Mouse (Mus musculus) left cerebral cortex, postnatal 14 days (tissue): ENCODE results near the gene Tra2b. TPM values are rescaled to one million over a fixed set of nuclear protein-coding genes. Genes with fewer than 3 reads are reported as not detected.
A peak's percentile ranks its signal among the peaks of the same experiment; 100 is the strongest.
"Not testable (repeated sequence)": the region's sequence is repeated elsewhere in the genome, so short reads cannot be mapped to it uniquely, and the experiment has no call there.

Experiments used
- DNase-seq, 2 experiments: peaks; one replicate each; pipeline ENCODE4 v3.0.0; 2021 to 2022; ENCODE audit warnings: low spot score in 2 of 2, mixed read lengths in 1 of 2
- intact Hi-C: fragments of 180-260 bp; cut with DNase I; formaldehyde crosslinking; loops from one replicate; pipeline ENCODE4 v1.15.1; 2025
- long read RNA-seq, 2 experiments: library from polyadenylated mRNA; stranded (forward); transcript quantifications; one replicate each; pipeline ENCODE4 v2.0.0; 2021
- total RNA-seq, 2 experiments: library from RNA; stranded (reverse); gene quantifications; 2 replicates each; pipeline ENCODE4 v1.2.3; 2021

Gene Tra2b
- total RNA-seq, result 10 to 100 TPM; 70.6 to 79.9 TPM
- long read RNA-seq, experiment 1, partial matches to known transcripts, result 3 of 13 reads
- long read RNA-seq, experiment 1, other reads (novel, unspliced or antisense), result 3 of 13 reads
- long read RNA-seq, experiment 2, transcript Tra2b-204 (9 exons, 3,403 nt), result major isoform, 6 of 11 reads
- long read RNA-seq, experiment 2, partial matches to known transcripts, result 2 of 11 reads
- long read RNA-seq, experiment 2, other reads (novel, unspliced or antisense), result 2 of 11 reads

- DNase-seq, result peak; percentile 97 to 98
- intact Hi-C loops, result no loop called here
Measured at GRCm38 (mm10) chr16:22265849-22266376, at the start of gene Tra2b. TSS of gene Tra2b (minus strand) at chr16:22266005.

DNA sequence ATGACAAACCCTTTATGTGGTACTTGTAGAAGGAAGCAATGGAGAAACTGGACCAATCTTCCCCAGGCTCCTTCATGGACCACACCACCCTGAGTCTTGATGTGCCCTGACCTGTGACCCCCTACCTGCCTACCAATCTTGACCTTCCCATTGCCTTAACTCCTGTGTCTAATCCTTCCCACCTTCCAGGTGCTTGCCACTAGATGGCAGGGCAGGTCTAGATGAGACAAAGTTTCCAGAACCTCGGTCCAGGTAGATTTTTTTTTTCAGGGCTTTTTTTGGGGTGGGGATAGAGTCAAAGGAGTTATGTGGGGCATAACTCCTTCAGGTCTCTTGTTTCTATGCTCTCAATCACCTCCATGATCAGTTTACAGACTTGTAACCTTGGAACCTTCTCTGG is 44.8 kb upstream of the Tra2b start:
- intact Hi-C loops, result loop anchor here (10.0 kb wide), 1 partner anchor 124 kb away; the partner anchor contains the start of gene Etv5
- DNase-seq, result peak; percentile 29 to 43

DNA sequence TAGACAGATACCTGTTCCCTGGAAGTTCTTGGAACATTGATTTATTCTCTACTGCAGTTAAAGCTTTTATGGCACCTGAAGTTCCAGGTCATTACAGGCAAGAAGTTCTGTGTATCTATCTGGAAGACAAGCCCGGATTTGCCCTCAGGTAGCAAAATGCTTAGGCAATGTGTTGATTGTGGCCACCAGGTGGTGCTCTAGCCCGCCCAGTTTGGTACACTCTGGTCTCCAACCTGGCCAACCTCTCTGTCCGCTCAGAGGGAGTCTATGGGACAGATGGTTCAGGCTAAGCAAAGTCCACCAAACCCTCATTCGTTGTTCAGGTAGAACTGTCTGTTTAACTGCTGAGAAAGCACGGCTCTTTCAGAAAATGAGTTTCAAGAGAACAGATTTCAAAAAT is 36.8 kb upstream of the Tra2b start:
- intact Hi-C loops, result loop anchor here (2.0 to 5.0 kb wide), 3 partner anchors 246 to 505 kb away; no protein-coding TSS in a partner anchor

DNA sequence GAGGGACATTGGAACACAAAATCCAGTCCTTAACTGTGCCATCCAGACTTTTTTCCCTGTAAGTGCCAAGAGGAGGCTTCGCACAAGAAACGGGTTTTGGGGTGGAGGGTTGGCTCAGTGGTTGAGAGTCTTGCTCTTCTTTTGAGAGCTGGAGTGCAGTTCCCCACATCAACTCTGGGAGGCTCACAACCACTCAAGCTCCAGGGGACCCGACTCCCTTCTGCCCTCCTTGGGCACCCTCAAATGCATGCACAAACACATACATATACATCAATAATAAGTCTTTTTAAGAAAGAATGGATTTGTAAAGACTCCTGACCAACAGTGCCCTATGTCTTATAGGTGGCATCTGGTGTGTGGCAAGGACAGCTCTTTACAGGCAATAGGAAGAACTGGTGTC is 35.6 kb upstream of the Tra2b start:
- DNase-seq, result no peak
- intact Hi-C loops, result loop anchor here (5.0 kb wide), 2 partner anchors 276 to 506 kb away; no protein-coding TSS in a partner anchor

More for the DNA sequence above, 36.8 kb upstream of the Tra2b start:
- DNase-seq, result peak; percentile 68 to 80

DNA sequence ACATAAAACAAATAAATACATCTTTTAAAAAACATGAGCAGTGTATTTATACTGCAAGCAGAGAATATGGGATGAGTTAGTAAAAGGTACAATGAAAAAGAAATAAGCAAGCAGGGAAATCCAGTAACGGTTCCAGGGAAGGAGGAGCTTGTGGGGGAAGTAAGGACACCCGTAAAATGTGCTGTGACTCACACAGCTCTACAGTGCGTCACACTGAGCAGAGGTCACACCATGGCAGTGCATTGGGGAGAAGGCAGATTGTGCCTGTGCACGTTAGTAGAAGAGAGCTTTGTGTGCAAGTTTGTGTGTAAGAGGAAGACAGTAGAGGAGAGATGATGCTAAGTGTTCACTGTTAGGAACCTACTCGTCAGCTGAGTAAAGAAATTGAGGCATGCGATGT is 31.1 kb upstream of the Tra2b start:
- no peak for DNase-seq
- intact Hi-C loops, result loop anchor here (10.0 kb wide), 1 partner anchor 192 kb away; no protein-coding TSS in a partner anchor

DNA sequence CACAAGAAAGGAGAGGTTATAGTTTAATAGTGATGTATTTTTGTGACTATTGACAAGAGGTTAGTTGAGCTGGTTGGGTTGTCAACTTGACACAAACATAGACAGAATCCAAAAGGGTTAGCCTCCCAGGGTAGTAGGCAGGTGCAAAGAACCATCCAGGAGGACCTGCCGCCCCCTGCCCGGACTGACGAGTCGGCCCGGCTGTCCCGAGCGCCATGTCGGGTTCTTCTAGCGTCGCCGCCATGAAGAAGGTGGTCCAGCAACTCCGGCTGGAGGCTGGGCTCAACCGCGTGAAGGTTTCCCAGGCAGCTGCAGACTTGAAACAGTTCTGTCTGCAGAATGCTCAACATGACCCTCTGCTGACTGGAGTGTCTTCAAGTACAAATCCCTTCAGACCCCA is 29.0 kb upstream of the Tra2b start:
- intact Hi-C loops, result loop anchor here (10.0 kb wide), 1 partner anchor 190 kb away; no protein-coding TSS in a partner anchor
- not testable (repeated sequence) for DNase-seq

- DNase-seq, result no peak
- intact Hi-C loops, result loop anchor here (10.0 kb wide), 1 partner anchor 189 kb away; no protein-coding TSS in a partner anchor
Measured at GRCm38 (mm10) chr16:22293600-22293999, 27.8 kb upstream of the Tra2b start.

DNA sequence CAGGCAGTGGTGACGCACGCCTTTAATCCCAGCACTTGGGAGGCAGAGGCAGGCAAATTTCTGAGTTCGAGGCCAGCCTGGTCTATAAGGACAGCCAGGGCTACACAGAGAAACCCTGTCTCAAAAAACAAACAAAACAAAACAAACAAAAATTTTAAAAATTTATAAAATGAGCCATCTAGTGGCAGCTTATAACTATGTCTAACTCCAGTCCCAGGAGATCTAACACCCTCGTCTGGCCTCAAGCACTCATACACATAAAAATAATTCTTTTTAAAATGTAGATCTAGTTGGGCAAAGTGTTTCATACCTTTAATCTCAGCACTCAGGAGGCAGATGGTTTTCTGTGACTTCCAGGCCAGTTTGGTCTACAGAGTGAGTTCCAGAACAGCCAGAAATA is 26.6 kb upstream of the Tra2b start:
- no peak for DNase-seq
- intact Hi-C loops, result loop anchor here (10.0 kb wide), 1 partner anchor 188 kb away; no protein-coding TSS in a partner anchor

DNA sequence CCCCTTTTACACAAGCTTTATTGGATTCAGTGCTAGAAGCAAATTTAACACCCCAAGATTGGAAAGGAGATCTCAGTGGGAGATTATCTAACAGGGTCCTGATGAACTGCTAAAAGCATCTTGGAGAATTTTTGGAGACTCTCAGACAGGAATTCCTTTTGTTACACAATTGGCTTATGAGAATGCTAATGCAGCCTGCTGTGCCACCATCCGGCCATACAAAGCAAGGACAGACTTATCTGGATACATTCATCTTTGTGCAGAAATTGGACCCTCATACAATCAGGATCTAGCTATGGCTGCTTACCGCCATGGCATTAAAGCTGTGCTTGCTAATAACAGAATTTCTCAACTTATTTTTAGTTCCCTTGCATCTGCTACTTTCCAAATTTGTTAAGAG is 23.8 kb upstream of the Tra2b start:
- intact Hi-C loops, result loop anchor here (10.0 kb wide), 1 partner anchor 185 kb away; no protein-coding TSS in a partner anchor
- DNase-seq, result peak; percentile 22 to 24

DNA sequence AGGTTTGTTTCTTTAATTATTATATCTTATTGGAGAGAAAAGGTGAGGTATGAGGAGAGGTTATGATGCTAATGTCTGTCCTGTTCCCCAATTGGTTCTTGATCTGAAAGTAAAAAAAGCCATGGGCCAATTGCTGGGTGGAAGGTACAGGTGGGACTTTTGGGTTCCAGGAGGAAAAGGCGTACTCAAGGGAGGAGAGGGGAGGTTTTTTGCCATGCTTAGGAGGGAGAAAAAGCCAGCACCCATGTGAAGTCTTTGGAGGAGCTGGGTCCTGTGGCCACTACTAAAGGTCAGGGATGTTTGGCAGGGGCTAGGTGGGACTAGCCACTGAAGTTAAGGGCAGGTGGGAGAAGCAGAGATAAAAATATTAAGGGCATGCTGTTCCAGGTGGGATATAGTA is 21.2 kb upstream of the Tra2b start:
- intact Hi-C loops, result no loop called here
- no peak for DNase-seq

- DNase-seq, result no peak
- intact Hi-C loops, result loop anchor here (10.0 kb wide), 1 partner anchor 442 kb away; no protein-coding TSS in a partner anchor
Measured at GRCm38 (mm10) chr16:22276536-22276935, 10.7 kb upstream of the Tra2b start.

DNA sequence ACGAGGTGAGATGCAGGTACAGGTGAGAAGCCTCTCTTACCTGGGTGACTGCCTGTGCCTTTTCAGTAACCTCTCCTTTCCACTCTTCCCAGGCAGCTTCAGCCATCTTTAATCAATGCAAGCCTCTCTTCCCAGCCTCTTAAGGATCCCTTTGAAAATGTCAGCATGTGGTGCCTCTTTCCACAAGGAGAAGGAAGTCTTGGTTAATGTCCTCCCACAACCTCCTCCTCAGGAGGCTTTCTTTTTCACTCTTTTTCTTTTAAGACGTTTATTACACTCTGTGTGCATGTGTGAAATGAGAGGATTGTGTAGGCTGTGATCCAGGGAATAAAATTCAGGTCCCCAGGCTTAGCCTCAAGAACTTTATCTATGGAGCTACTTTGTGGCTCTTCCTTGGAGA is 9.3 kb upstream of the Tra2b start:
- intact Hi-C loops, result loop anchor here (10.0 kb wide), 1 partner anchor 440 kb away; no protein-coding TSS in a partner anchor

GRCm38 (mm10) chr16:22270491-22270890 is 4.7 kb upstream of the Tra2b start:
- intact Hi-C loops, result loop anchor here (10.0 kb wide), 1 partner anchor 436 kb away; no protein-coding TSS in a partner anchor
- no peak for DNase-seq

More for the DNA sequence above, 9.3 kb upstream of the Tra2b start:
- DNase-seq, result no peak

GRCm38 (mm10) chr16:22266384-22266783 is 579 bp upstream of the Tra2b start:
- intact Hi-C loops, result no loop called here

GRCm38 (mm10) chr16:22264962-22265848 is 600 bp downstream of the Tra2b start:
- intact Hi-C loops, result no loop called here
- peak; percentile 83 to 88 for DNase-seq

More at GRCm38 (mm10) chr16:22266384-22266783, 579 bp upstream of the Tra2b start:
- no peak for DNase-seq

GRCm38 (mm10) chr16:22264232-22264961 is 1.4 kb downstream of the Tra2b start:
- DNase-seq, result no peak
- intact Hi-C loops, result no loop called here

- no peak for DNase-seq
- intact Hi-C loops, result no loop called here
Measured at GRCm38 (mm10) chr16:22263124-22263523, 2.7 kb downstream of the Tra2b start.

GRCm38 (mm10) chr16:22261563-22261962 is 4.2 kb downstream of the Tra2b start:
- no peak for DNase-seq
- intact Hi-C loops, result no loop called here
